Mouse (Mus musculus) ES-E14 (cell line): Measurements from ENCODE around the gene Plekhb2. TPM values are rescaled to one million over a fixed set of nuclear protein-coding genes. Genes with fewer than 3 reads are reported as not detected.

Experiments
- DNase-seq: peaks from one replicate; pipeline ENCODE4 v3.0.0-alpha.2; 2013; ENCODE audit warnings: low read depth, low spot score
- H3K27ac ChIP-seq: 2 replicates; pipeline ENCODE4 v1.5.1; 2012; ENCODE audit warnings: low read depth, mild to moderate bottlenecking, low read length, moderate library complexity, mixed read lengths; ENCODE audit not compliant: poor library complexity, insufficient read depth, severe bottlenecking
- H3K36me3 ChIP-seq: 2 replicates; pipeline ENCODE4 v1.6.1; 2012; ENCODE audit warnings: mild to moderate bottlenecking, low read length, moderate library complexity, mixed read lengths; ENCODE audit not compliant: control insufficient read depth, poor library complexity, insufficient read depth, severe bottlenecking
- H3K4me1 ChIP-seq, 2 experiments: fragments of 150-350 bp in 1 of 2; sonication (generic) in 1 of 2; 2 replicates each; pipeline ENCODE4 v1.6.1; 2012; ENCODE audit warnings: low read length in 2 of 2, mild to moderate bottlenecking in 1 of 2, mixed read lengths in 1 of 2; ENCODE audit not compliant: control insufficient read depth in 2 of 2, insufficient read depth in 2 of 2, poor library complexity in 1 of 2
- H3K4me3 ChIP-seq, 2 experiments: fragments of 150-350 bp in 1 of 2; sonication (generic) in 1 of 2; 2 replicates each; pipeline ENCODE4 v1.5.1; 2012; ENCODE audit warnings: low read length in 2 of 2, low read depth in 1 of 2, mild to moderate bottlenecking in 1 of 2, mixed read lengths in 1 of 2; ENCODE audit not compliant: insufficient read depth in 1 of 2, poor library complexity in 1 of 2, severe bottlenecking in 1 of 2
- H3K9ac ChIP-seq: 2 replicates; pipeline ENCODE4 v1.6.1; 2012; ENCODE audit warnings: low read depth, mild to moderate bottlenecking, low read length, mixed read lengths; ENCODE audit not compliant: poor library complexity, insufficient read depth, severe bottlenecking
- H3K9me3 ChIP-seq: fragments of 150-350 bp; sonication (generic); 2 replicates; pipeline ENCODE4 v1.6.1; 2012; ENCODE audit warnings: low read depth, mild to moderate bottlenecking, low read length; ENCODE audit not compliant: control insufficient read depth, insufficient read depth
- CHD2 ChIP-seq: IDR thresholded peaks from 2 replicates; pipeline ENCODE4 v1.6.1; 2014; ENCODE audit warnings: mild to moderate bottlenecking, low read depth, low read length, inconsistent platforms
- HCFC1 ChIP-seq: IDR thresholded peaks from 2 replicates; pipeline ENCODE4 v1.6.1; 2012; ENCODE audit warnings: low read length, inconsistent platforms, borderline replicate concordance; ENCODE audit not compliant: insufficient read depth
- MAFK ChIP-seq: IDR thresholded peaks from 2 replicates; pipeline ENCODE4 v1.6.1; 2014; ENCODE audit warnings: mild to moderate bottlenecking, low read depth, low read length, inconsistent platforms; ENCODE audit not compliant: insufficient read depth
- ZC3H11A ChIP-seq: IDR thresholded peaks from 2 replicates; pipeline ENCODE4 v1.6.1; 2012; ENCODE audit warnings: low read depth, mild to moderate bottlenecking, inconsistent platforms, low read length, borderline replicate concordance
- ZNF384 ChIP-seq: IDR thresholded peaks from 2 replicates; pipeline ENCODE4 v1.6.1; 2012; ENCODE audit warnings: low read depth, low read length, inconsistent platforms
- in situ Hi-C, 2 experiments: fragments of 600-800 bp; cut with MboI; formaldehyde crosslinking; loops; one replicate each; pipeline ENCODE4 v1.15.1; 2025; ENCODE audit warnings: low sequenced_read_pairs in 2 of 2, inconsistent platforms in 1 of 2; ENCODE audit not compliant: unreplicated experiment in 2 of 2
- total RNA-seq: library from RNA; depleted of rRNA; stranded (reverse); fragments of 300-350 nt; gene quantifications from 2 replicates; pipeline ENCODE4 v1.2.3, GENCODE M21; 2012

Plekhb2 gene
- total RNA-seq, 1 experiment = 13.0 TPM

DNA sequence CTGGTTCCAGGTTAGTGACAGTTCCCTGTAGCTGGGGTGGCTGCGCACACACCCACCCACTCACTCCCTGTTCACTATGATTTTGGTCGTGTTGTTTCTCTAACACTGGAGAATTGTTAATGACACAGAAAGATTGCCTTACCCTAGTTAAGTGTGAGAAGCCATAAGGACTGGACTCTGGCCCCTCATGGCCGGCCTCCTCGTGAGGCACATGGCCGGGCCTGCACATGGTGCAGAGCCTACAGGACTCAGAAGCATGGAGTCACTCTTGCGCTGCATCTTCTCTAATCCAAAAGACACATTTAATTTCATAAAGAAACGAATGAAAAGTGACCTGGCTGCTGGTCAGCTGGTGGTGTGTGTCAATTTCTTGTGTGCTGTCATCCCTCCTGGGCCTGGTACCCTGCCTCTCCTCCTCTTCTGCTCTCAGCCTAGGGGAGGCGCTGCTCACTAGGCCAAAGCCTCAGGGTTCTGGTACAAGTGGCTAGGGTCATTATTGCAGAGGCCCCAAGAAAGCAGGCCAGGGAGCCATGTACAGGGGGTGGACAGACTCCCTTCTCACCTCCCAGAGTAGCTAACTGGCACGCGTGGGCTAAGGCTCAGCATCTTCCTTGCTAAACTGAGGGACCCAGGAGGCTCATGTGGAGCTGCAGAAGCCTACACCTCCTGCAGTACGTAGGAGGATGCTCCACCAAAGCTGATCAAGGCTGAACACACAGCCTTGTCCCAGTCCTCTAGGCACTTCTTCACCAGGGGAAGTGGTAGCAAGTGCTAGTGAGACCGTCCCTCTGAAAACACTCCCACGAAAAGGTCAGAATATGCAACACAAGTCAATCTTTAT, 37.1 kb upstream of the Plekhb2 start:
- DNase-seq = no peak
- peaks cover 60% of the 10 kb centered on the region for H3K36me3 ChIP-seq

GRCm38 (mm10) chr1:34815843-34816242, 33.9 kb upstream of the Plekhb2 start:
- H3K9ac ChIP-seq = no peak overlapping the region
- no peaks in the 10 kb centered on the region; a peak in 1 of 4 replicates for H3K4me1 ChIP-seq
- in situ Hi-C loops = no loop called here
- H3K9me3 ChIP-seq = no peaks in the 10 kb centered on the region
- H3K27ac ChIP-seq = no peak overlapping the region
- TF ChIP-seq ZC3H11A (no peak), MAFK (no peak), ZNF384 (no peak), HCFC1 (no peak), CHD2 (no peak)
- DNase-seq = no peak
- peaks cover 68% of the 10 kb centered on the region for H3K36me3 ChIP-seq
- H3K4me3 ChIP-seq = no peak overlapping the region

More for the DNA sequence above, 37.1 kb upstream of the Plekhb2 start:
- H3K9me3 ChIP-seq = no peaks in the 10 kb centered on the region
- no peak overlapping the region for H3K9ac ChIP-seq
- H3K4me1 ChIP-seq = no peaks in the 10 kb centered on the region
- no peak overlapping the region for H3K4me3 ChIP-seq
- in situ Hi-C loops = no loop called here
- H3K27ac ChIP-seq = no peak overlapping the region
- TF ChIP-seq ZC3H11A = no peak
- no peak for TF ChIP-seq ZNF384
- no peak for TF ChIP-seq HCFC1
- TF ChIP-seq CHD2 = no peak
- TF ChIP-seq MAFK = no peak

DNA sequence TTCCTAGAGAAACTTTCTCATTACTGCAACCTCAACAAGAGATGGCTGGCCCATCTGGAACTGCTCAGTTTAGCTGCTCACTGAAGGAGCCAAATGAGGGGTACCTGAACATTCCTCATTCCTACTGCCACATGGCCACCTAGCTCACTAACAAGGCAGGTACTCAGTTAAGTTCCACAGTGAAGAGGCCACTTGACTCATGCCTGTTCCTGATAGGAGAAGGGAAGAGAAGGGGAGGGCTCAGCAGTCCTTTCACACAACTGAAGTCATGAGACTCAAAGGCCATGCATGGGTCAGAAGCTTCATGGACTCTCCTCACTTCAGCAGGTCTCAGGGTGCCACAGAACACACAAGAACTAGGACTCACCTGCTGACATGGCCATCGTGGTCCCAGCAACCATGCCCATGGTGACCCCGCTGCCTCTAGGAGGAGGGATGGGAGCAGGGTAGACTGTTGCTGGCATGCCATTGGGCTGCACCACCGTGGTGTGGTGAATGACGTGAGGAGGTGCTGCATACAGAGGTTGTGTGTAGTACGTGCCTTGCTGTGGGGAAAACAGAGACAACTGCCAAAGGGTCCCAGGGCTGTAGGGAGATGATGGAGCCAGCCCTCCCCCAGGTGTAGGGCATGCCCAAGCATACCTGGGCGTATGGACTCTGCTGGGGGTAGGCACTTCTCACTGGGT, 30.4 kb upstream of the Plekhb2 start:
- peaks cover 0 to 1% of the 10 kb centered on the region in 2 experiments; a peak in 1 of 4 replicates for H3K4me1 ChIP-seq
- no peak overlapping the region for H3K9ac ChIP-seq
- no peak overlapping the region for H3K27ac ChIP-seq
- H3K36me3 ChIP-seq = peaks cover 41% of the 10 kb centered on the region
- TF ChIP-seq HCFC1 (no peak), CHD2 (no peak), MAFK (no peak), ZNF384 (no peak)
- DNase-seq = no peak
- no peak overlapping the region for H3K4me3 ChIP-seq
- in situ Hi-C loops = no loop called here
- H3K9me3 ChIP-seq = no peaks in the 10 kb centered on the region

- TF ChIP-seq CHD2 (no peak), ZC3H11A (no peak), HCFC1 (no peak), MAFK (no peak), ZNF384 (no peak)
- H3K9me3 ChIP-seq = no peaks in the 10 kb centered on the region
- DNase-seq = no peak
- no peak overlapping the region for H3K27ac ChIP-seq
- H3K36me3 ChIP-seq = peaks cover 39% of the 10 kb centered on the region
- in situ Hi-C loops = no loop called here
- no peak overlapping the region for H3K4me3 ChIP-seq
- H3K4me1 ChIP-seq = peaks cover 0 to 1% of the 10 kb centered on the region in 2 experiments; a peak in 1 of 4 replicates
- no peak overlapping the region for H3K9ac ChIP-seq
These were observed 28.4 kb upstream of the Plekhb2 start for GRCm38 (mm10) chr1:34821411-34821810.
